Mouse (Mus musculus) urinary bladder, adult 18-20 months (tissue): ENCODE measurements around the gene Srrm4.

Experiments used
- DNase-seq, 2 experiments: peaks; one replicate each; pipeline ENCODE4 v3.0.0; 2022; ENCODE audit warnings: low spot score in 2 of 2, mixed read lengths in 2 of 2

Gene Srrm4

GRCm38 (mm10) chr5:116553106-116553505 lies 38.5 kb downstream of the Srrm4 start:
- DNase-seq, result no peak

- no peak for DNase-seq
Observed at GRCm38 (mm10) chr5:116552584-116552983, 39.0 kb downstream of the Srrm4 start.

- DNase-seq, result no peak
Observed at GRCm38 (mm10) chr5:116545746-116546145, 45.9 kb downstream of the Srrm4 start.

GRCm38 (mm10) chr5:116542317-116542716 lies 49.3 kb downstream of the Srrm4 start:
- DNase-seq, result no peak

GRCm38 (mm10) chr5:116541128-116541527 lies 50.5 kb downstream of the Srrm4 start:
- DNase-seq, result no peak

- DNase-seq, result no peak
Observed at GRCm38 (mm10) chr5:116539360-116539759, 52.3 kb downstream of the Srrm4 start.

GRCm38 (mm10) chr5:116538491-116538890 lies 53.1 kb downstream of the Srrm4 start:
- no peak for DNase-seq

GRCm38 (mm10) chr5:116526324-116526723 lies 65.3 kb downstream of the Srrm4 start:
- DNase-seq, result no peak

- no peak for DNase-seq
Observed at GRCm38 (mm10) chr5:116525308-116525707, 66.3 kb downstream of the Srrm4 start.

- DNase-seq, result no peak
Observed at GRCm38 (mm10) chr5:116523553-116523952, 68.1 kb downstream of the Srrm4 start.

- DNase-seq, result no peak
Observed at GRCm38 (mm10) chr5:116523079-116523478, 68.5 kb downstream of the Srrm4 start.

GRCm38 (mm10) chr5:116522273-116522672 lies 69.3 kb downstream of the Srrm4 start:
- no peak for DNase-seq

- no peak for DNase-seq
Observed at GRCm38 (mm10) chr5:116518047-116518446, 73.6 kb downstream of the Srrm4 start.

GRCm38 (mm10) chr5:116512135-116512534 lies 79.5 kb downstream of the Srrm4 start:
- no peak for DNase-seq

- no peak for DNase-seq
Observed at GRCm38 (mm10) chr5:116510229-116510628, 81.4 kb downstream of the Srrm4 start.

GRCm38 (mm10) chr5:116501342-116501741 lies 90.3 kb downstream of the Srrm4 start:
- DNase-seq, result no peak

GRCm38 (mm10) chr5:116498880-116499640 lies 92.6 kb downstream of the Srrm4 start:
- DNase-seq, result no peak

GRCm38 (mm10) chr5:116497866-116498265 lies 93.8 kb downstream of the Srrm4 start:
- no peak for DNase-seq

- DNase-seq, result no peak
Observed at GRCm38 (mm10) chr5:116497205-116497604, 94.4 kb downstream of the Srrm4 start.

GRCm38 (mm10) chr5:116496717-116497116 lies 94.9 kb downstream of the Srrm4 start:
- DNase-seq, result no peak

- DNase-seq, result no peak
Observed at GRCm38 (mm10) chr5:116495466-116495865, 96.2 kb downstream of the Srrm4 start.

- no peak for DNase-seq
Observed at GRCm38 (mm10) chr5:116494377-116494776, 97.2 kb downstream of the Srrm4 start.

- DNase-seq, result no peak
Observed at GRCm38 (mm10) chr5:116492726-116493125, 98.9 kb downstream of the Srrm4 start.
